Mouse (Mus musculus): ENCODE results near the gene Gm43552. TPM values are rescaled to one million over a fixed set of nuclear protein-coding genes. Genes with fewer than 3 reads are reported as not detected.

Gm43552 gene
- total and polyA plus RNA-seq, 2 experiments from 2014 or later = not detected

GRCm38 (mm10) chr5:65390648-65391644 is 101.7 kb downstream of the Gm43552 start, which contains the start of the genes Rpl9 and Lias:
Gene Rpl9 (minus strand): TSS chr5:65391444.
Gene Lias (plus strand): TSS chr5:65391497.
- Histone ChIP-seq H3K9ac (replicated peaks; ENCODE audit: low read length, poor library complexity, severe bottlenecking) (peak within 1 kb of the TSS; percentile 99), H3K36me3 (ENCODE audit: insufficient read depth, low read length) (peaks cover 13% of the 10 kb centered on the region), H3K4me2 (ENCODE audit: low read depth, low read length, poor library complexity, severe bottlenecking) (peak within 1 kb of the TSS; percentile 67), H3K27me3 (ENCODE audit: insufficient read depth, low read length) (no peaks in the 10 kb centered on the region), H3K9me3 (ENCODE audit: low read length) (no peaks in the 10 kb centered on the region), H3K27ac (ENCODE audit: low read depth, low read length) (peak within 1 kb of the TSS; percentile 97), H3K4me1 (ENCODE audit: insufficient read depth, low read length) (no peaks in the 10 kb centered on the region), H3K4me3 (ENCODE audit: low read depth, low read length) (peak within 1 kb of the TSS; percentile 91)
- no peak for TF ChIP-seq CTCF (IDR thresholded peaks at IDR 0.05)
- DNase-seq (ENCODE audit: low spot score) = peak; percentile 99
- peak; percentile 98 for ATAC-seq (ENCODE audit: low FRiP score)
- under 1% methylated on average over 83 of the region's 83 CpGs for WGBS

DNA sequence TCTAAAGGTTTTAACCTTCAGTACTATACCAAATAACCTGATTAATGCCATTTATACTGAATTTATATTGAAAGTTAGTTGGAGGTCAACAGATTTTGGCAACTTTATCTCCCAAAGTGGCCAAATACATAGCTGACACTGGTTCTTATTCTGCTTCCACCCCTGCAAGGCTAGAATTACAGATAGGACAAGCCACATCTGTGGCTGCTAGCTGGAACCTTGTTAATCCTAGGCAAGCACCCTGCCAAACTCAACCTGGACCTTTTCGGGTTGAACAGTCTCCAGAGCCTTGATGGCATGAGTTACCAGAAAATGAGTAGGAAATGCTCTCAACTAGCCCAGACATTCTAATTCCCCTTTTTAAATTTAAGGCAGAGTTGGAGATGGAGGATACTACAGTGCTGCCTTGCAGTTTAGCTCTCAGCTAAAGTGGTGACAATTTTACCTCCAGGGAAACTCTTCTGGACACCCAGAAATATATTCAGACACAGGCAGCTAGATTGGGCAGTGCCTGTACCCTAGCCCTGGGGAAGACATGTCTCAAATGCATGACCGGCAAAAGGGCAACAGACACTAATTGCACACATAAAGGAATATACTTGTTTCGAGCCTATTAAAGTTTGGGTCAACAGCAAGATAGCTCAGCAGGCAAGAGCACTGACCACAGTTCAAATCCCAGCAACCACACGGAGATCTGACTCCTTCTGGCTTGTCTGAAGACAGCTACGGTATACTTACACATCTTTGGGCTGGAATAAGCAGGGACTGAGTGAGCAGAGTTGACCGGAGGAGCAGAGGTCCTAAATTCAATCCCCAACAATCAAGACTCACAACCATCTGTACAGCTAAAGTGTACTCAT is 105.4 kb downstream of the Gm43552 start:
- peaks cover 13% of the 10 kb centered on the region for H3K36me3 ChIP-seq (ENCODE audit: insufficient read depth, low read length)
- no peak overlapping the region for H3K9ac ChIP-seq (replicated peaks; ENCODE audit: low read length, poor library complexity, severe bottlenecking)
- H3K4me3 ChIP-seq (ENCODE audit: low read depth, low read length) = no peak overlapping the region
- no peaks in the 10 kb centered on the region for H3K9me3 ChIP-seq (ENCODE audit: low read length)
- H3K27ac ChIP-seq (ENCODE audit: low read depth, low read length) = no peak overlapping the region
- H3K4me2 ChIP-seq (ENCODE audit: low read depth, low read length, poor library complexity, severe bottlenecking) = no peak overlapping the region
- no peaks in the 10 kb centered on the region for H3K4me1 ChIP-seq (ENCODE audit: insufficient read depth, low read length)
- WGBS = 82% methylated on average over 6 of the region's 6 CpGs
- ATAC-seq (ENCODE audit: low FRiP score) (no peak), DNase-seq (ENCODE audit: low spot score) (no peak)
- no peaks in the 10 kb centered on the region for H3K27me3 ChIP-seq (ENCODE audit: insufficient read depth, low read length)
- TF ChIP-seq CTCF (IDR thresholded peaks at IDR 0.05) = no peak

GRCm38 (mm10) chr5:65385704-65386103 is 106.9 kb downstream of the Gm43552 start:
- H3K4me2 ChIP-seq (ENCODE audit: low read depth, low read length, poor library complexity, severe bottlenecking) = no peak overlapping the region
- peaks cover 13% of the 10 kb centered on the region for H3K36me3 ChIP-seq (ENCODE audit: insufficient read depth, low read length)
- H3K27me3 ChIP-seq (ENCODE audit: insufficient read depth, low read length) = no peaks in the 10 kb centered on the region
- ATAC-seq (ENCODE audit: low FRiP score) (no peak), DNase-seq (ENCODE audit: low spot score) (no peak)
- TF ChIP-seq CTCF (IDR thresholded peaks at IDR 0.05) = no peak
- no peak overlapping the region for H3K9ac ChIP-seq (replicated peaks; ENCODE audit: low read length, poor library complexity, severe bottlenecking)
- H3K4me1 ChIP-seq (ENCODE audit: insufficient read depth, low read length) = no peaks in the 10 kb centered on the region
- H3K9me3 ChIP-seq (ENCODE audit: low read length) = no peaks in the 10 kb centered on the region
- H3K4me3 ChIP-seq (ENCODE audit: low read depth, low read length) = no peak overlapping the region
- WGBS = 73% methylated on average over 2 of the region's 2 CpGs
- H3K27ac ChIP-seq (ENCODE audit: low read depth, low read length) = no peak overlapping the region

Other genes with a start within 250 kb of the Gm43552 start
- 13.7 and 22.7 TPM in 2 replicates for gene Rfc1, start 157.2 kb downstream of the Gm43552 start, total RNA-seq (2014; rRNA removed)
- 19.5 and 27.7 TPM in 2 replicates for gene Rfc1, start 157.2 kb downstream of the Gm43552 start, polyA plus RNA-seq (2015; fragmentation: Nextera tagmentation; extraction: Ambion mirVana)
- 0.11 TPM in 1 of 2 replicates, not detected in the other for gene Klb, start 144.5 kb downstream of the Gm43552 start, total RNA-seq (2014; rRNA removed)
- gene Klb, start 144.5 kb downstream of the Gm43552 start, polyA plus RNA-seq (2015; fragmentation: Nextera tagmentation; extraction: Ambion mirVana) = 0.10 and 0.12 TPM in 2 replicates
- 896 and 1,170 TPM in 2 replicates for gene Rpl9, start 101.4 kb downstream of the Gm43552 start, total RNA-seq (2014; rRNA removed)
- 615 and 622 TPM in 2 replicates for gene Rpl9, start 101.4 kb downstream of the Gm43552 start, polyA plus RNA-seq (2015; fragmentation: Nextera tagmentation; extraction: Ambion mirVana)
- gene Lias, start 101.3 kb downstream of the Gm43552 start, total RNA-seq (2014; rRNA removed) = 18.6 and 34.3 TPM in 2 replicates
- gene Lias, start 101.3 kb downstream of the Gm43552 start, polyA plus RNA-seq (2015; fragmentation: Nextera tagmentation; extraction: Ambion mirVana) = 66.2 and 68.4 TPM in 2 replicates
- gene Ugdh, start 56.9 kb downstream of the Gm43552 start, total RNA-seq (2014; rRNA removed) = 17.4 and 24.9 TPM in 2 replicates
- 28.7 and 29.6 TPM in 2 replicates for gene Ugdh, start 56.9 kb downstream of the Gm43552 start, polyA plus RNA-seq (2015; fragmentation: Nextera tagmentation; extraction: Ambion mirVana)
- gene Smim14, start 44.4 kb upstream of the Gm43552 start, total RNA-seq (2014; rRNA removed) = 189 and 204 TPM in 2 replicates
- gene Smim14, start 44.4 kb upstream of the Gm43552 start, polyA plus RNA-seq (2015; fragmentation: Nextera tagmentation; extraction: Ambion mirVana) = 222 and 238 TPM in 2 replicates
- gene Ube2k, start 44.4 kb upstream of the Gm43552 start, total RNA-seq (2014; rRNA removed) = 40.4 and 55.0 TPM in 2 replicates
- 186 and 194 TPM in 2 replicates for gene Ube2k, start 44.4 kb upstream of the Gm43552 start, polyA plus RNA-seq (2015; fragmentation: Nextera tagmentation; extraction: Ambion mirVana)
- gene Pds5a, start 205.4 kb upstream of the Gm43552 start, total RNA-seq (2014; rRNA removed) = 66.5 and 78.7 TPM in 2 replicates
- 16.5 and 21.2 TPM in 2 replicates for gene Pds5a, start 205.4 kb upstream of the Gm43552 start, polyA plus RNA-seq (2015; fragmentation: Nextera tagmentation; extraction: Ambion mirVana)

Measured in midbrain, postnatal 0 days (tissue).